Mouse (Mus musculus): Measurements from ENCODE around the gene Smdt1.
"Not testable (repeated sequence)": the region's sequence is repeated elsewhere in the genome, so short reads cannot be mapped to it uniquely, and the experiment has no call there.

Gene Smdt1

DNA sequence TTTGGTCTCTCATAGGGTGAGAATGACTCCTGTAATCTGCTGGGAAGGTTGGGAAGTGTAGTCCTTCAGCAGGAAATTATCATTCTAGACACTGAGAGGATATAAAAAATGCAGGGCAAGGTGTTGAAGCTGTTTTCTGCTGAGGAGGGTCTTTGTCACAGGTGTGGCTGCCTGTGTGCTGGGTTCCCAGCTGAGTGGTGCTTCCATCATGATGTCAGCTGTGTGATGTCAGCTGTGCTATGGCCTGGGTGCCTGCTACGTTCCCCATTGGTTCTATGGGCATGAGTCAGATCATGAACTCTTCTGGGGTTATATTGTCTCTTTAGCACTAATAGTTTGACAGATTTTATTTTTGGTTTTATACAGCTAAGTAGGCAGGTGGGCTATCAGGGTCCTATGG lies 30.1 kb downstream of the Smdt1 start:
- no peak for DNase-seq (ENCODE audit: low read depth, low spot score)

DNA sequence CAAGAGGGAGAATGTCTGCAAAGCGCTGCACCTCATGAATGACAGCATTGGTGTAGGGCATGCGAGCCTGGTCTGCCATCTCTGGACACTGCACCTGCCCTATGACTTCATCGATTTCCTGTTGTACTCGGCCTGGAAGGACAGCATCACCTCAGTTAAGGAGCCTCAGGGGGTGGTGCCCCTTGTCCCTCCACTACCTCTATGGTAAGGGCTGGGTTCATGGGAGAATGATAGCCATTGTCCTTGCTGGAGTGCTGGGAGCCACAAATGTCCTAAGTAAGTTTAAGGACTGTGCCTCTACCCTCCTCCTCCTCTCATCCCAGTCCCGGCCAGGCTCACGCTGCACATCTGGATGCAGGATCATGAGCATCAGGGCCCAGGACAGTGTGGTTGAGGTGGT lies 33.7 kb downstream of the Smdt1 start:
- DNase-seq (ENCODE audit: low read depth, low spot score): no peak

DNA sequence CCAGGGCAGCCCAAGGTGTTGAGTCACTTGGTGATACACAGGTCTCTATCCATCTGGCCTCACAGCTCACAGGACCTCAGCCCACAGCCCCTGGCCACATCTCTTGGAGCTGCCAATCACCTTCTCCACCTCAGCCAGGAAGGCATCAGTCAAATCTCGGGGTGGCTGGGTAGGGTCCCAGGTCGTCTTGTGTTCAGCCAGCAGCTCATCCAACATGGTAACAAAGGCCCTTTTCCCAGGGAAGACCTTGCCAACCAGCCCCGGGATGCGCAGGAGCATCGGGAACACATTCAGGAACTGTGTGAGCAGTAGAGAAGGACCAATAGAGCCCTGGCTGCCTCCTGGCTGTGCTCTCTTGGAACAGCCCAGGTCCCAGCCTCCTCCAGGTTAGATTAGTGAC lies 34.2 kb downstream of the Smdt1 start:
- no peak for DNase-seq (ENCODE audit: low read depth, low spot score)

DNA sequence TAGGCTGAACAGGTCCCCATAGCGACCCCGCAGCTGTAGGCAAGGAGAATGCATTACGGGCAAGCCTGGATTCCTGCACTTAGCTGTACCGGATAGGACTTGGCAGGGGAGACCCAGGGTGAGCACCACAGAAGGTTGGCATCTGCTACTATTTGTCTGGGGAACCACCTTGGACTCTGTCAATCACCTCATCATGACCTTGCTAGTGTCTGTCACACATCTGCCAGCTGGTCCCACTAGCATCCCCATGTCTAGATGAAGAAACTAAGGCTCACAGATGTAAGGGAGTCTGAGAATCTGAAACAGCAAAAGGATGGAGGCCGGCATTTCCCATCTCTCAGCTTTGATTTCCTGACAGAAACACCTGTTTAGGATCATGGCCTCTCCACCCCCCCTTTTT lies 35.7 kb downstream of the Smdt1 start:
- DNase-seq (ENCODE audit: low read depth, low spot score): no peak

DNA sequence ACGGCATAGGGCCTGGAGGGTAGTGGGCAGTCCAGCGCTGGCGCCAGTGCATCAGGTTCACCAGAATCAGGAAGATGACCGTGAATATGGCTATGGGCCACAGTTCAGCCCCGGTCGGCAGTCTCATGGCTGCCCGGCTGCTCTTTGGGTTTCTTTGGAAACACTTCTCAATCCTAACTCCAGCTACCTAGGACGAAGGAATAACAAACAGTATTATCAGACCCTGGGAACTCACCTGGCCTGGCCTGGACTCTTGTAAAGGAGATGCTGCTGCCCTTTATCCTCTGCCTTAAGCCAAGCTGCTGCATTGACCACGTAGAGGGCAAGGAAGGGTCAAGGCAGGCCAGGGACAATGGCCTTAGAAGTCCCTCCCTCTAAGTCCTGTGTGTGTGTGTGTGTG lies 37.1 kb downstream of the Smdt1 start:
- DNase-seq (ENCODE audit: low read depth, low spot score): no peak

DNA sequence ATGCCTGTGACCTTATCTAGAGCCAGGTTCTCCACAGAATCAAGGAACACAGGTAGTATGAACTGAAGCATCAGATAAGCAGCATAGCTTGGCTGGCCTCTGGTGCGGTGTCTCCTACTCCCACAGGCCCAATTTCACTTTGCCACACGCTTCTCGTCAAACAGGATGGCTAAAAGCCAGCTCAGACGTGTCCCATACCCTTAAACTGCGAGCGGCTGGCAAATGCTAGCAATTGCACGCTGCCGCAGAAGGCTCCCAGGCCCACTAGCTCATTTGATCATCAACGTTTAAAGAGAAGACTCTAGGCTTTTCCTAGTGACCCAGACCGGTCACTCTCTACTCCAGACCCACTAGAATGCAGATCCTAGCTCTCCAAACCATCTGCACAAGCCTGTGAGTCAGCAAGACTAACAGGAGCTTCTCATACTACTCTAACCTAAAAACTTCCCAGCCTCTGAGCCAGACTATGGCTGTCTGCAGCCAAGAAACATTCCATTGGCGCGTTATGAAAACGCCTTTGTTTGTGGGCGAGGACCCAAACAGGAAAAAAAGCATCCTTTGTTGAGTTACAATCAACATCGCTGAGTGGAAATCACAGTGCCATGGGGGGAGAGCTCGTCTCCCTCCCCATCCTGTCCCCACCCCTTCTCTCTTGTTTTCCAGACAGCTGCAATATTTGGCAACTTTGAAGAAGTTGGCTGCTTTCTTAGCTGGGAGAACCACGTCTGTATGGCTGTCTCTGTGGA lies 37.8 kb downstream of the Smdt1 start:
- DNase-seq (ENCODE audit: low read depth, low spot score): no peak

DNA sequence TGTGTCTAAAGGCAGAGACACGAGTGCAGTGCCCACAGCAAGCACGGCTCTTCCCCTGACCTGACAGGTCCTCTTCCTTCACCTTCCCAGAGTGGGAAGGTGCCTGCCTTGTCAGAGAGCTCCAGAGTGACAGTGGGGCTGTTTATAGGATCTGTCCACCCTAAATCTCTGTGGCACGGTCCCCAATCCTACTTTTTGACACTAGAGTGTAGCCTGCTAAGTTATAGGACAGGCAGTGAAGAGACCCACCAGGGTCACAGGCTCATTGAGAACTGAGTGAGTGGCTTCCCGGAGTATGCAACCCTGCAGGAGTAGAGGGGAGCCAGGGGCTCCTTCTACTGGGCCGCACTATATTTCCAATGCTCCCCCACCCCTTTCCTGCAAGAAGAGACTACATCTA lies 38.9 kb downstream of the Smdt1 start:
- no peak for DNase-seq (ENCODE audit: low read depth, low spot score)

DNA sequence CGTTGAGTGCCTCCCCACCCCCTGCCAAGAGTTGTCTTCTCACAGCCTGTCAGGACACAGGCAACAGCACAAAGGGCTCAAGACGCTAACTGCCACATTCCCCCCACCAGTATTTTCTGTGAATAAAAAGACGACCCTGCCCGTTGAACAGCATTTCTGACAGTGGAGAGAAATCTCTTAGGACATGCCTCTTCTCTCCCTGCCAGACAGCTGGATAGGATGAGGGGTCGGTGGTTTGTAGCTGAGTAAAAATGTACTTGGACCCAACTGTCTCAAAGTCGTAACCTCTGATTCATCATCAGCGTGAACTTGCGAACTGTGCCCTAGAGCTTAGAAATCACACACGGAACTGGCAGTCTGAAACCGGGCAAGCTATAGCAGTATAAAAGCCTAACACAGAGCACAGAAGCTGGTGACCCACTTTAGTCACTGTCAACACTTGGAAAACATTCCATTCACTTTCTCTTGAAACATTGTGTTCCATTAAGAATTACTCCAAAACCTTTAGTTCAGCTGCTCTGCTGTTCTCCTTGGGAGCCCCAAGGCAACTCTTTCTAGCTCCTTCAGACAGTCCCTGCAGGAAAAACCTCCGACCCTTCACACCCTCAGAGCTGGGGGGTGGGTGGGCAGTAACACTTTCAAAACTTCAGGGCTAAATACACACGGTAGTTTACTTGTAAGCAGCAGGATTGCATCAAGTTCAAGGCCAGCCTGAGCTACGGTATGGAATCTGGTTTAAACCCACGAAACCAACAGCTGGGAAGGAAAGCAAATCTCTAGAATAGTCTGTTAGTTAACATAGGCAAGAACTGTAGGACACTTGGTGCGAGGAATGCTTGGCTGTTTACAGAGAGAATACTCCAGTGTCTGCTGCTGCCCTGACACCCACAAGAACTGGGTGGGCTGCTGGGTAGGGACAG lies 39.8 kb downstream of the Smdt1 start:
- no peak for DNase-seq (ENCODE audit: low read depth, low spot score)

DNA sequence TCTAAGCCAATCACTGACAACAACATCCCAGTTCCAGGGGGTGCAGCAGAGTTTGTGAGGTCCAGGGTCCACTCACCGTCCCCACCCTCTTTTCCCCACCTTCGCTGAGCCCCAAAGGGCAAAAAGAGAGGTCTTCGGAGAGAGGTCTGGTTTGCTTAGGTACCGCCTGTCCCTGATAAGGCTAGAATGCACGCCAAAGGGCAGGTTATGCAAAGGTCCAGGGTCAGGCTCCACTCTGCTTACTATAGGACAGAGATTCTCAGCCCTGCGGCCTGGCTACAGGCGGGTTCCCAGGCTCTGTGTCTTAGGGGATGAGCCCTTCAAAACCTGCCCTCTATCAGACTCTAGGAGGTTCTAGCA lies 40.7 kb downstream of the Smdt1 start:
- DNase-seq (ENCODE audit: low read depth, low spot score): no peak

DNA sequence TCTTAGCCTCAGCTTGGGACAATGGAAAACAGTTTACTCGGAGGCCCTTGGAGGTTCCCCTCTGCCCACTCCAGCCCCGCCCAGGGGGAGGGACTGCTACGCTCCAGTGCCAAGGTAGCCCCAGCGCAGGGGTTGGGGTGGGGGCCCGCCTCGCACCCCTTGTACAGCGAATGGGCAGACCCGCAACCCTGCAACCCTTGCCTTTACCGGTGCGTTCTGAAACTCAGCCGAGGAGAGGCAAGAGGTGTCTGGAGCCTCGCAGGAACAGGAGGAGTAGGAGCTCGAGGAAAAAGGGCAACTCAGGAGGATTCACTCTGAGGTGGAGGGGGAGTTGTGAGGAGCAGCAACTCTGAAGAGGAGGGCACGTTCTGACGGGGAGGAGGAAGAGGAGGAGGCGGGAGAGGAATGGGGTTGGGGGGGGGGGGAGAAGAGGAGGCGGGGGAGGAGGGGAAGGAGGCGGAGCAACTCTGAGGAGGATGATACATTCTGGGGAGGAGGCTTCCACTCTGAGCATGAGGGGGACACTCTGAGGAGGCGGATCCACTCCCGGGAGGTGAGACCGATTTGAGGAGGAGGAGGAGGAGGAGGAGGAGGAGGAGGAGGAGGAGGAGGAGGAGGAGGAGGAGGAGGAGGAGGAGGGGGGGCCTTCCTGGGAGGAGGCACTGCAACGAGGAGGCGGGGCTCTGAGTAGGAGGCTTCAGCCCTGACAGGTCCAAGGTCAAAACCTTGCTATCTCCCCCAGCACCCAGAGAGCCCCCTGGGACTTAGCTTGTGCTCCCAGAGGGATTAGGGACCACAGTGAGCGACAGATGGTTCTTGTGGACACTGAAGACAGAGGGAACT lies 41.3 kb downstream of the Smdt1 start, which contains the start of gene Cyp2d22:
Gene Cyp2d22, minus strand, starts transcription at position 390 of the 843 bp plus-strand sequence.
- DNase-seq (ENCODE audit: low read depth, low spot score): peak; percentile 21

DNA sequence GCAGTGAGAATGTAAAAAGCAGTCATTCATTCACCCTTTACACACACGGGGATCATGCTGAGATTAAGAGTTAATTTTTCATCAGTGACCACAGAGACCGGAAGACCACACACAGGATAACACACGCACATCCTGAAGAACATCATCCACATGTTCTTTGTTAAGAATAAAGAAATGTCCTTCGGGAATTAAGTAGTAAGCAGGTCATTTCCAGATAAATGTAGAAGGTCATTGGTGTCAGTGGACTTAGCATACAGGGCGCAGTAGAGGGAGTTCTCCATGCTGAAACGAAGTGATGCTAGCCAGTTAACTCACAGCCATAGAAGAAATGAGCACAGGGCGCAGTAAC lies 41.9 kb downstream of the Smdt1 start:
- no peak for DNase-seq (ENCODE audit: low read depth, low spot score)

DNA sequence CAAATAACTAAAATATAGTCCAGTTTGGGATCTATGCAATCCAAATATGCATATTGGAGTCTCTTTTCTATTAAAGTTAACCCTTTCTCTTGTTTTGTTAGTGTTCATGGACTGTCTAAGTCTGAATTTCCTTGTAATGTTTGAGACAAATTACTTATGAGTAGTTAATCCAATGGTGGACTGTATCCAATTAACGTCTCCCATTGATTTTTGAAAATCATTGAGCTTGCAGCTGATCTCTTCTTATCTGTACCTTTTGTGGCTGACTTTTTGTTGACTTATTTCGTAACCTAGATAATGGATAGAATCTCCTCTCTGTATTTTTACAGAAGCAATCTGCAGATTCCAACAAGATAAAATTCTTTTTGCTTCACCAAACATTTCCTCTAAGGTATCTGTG lies 43.7 kb downstream of the Smdt1 start:
- DNase-seq (ENCODE audit: low read depth, low spot score): no peak

DNA sequence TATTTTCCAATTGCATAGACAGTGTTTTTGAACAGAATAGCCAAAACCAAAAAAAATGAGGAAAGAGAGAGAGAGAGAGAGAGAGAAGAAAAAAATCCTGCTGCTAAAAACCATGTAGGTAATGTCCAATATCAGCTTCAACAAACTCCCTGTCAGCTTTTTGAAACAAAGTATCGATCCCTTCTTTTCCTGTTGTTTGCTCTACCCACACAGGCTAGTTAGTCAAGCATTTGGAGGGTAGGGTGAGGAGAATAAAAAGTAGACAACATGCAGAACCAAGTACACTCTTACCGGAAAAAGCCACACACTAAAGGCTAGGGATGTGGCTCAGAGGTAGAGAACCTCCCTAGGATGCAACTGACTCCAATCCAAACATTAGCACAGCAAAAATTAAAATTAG lies 47.0 kb downstream of the Smdt1 start:
- DNase-seq (ENCODE audit: low read depth, low spot score): no peak

DNA sequence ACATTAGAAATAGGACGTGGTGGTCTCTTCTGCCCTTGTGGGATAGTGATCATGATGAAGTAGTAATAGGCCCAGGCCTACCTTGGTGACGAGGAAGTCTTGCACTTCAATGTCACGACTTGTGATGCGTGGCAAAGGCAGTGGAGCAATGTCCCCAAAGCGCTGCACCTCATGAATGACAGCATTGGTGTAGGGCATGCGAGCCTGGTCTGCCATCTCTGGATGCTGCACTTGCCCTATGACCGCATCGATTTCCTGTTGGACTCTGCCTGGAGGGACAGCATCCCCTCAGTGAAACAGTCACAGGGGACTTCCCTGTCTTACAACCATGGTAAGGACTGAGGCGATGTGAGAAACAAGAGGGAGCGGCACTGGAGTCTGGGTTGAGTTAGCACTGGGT lies 51.2 kb downstream of the Smdt1 start:
- not testable (repeated sequence) for DNase-seq (ENCODE audit: low read depth, low spot score)

DNA sequence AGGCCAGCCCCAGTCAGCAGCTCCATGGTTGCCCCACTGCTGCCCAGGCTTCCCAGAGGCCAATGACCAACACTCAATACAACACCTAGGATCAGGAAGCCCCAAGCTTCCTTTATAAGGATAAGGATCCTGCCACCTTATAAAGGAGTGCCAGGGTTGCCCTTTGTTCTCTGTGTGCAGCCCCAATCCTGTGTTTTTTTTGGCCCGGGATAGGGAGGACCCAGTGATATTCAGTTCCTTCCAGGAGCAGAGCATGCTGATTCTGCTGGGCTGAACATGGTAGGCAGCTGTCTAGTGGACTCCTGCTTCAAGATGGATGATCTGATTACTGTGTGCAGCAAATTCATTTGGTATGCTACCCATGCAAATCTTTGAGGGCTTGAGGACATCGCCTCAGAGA lies 55.2 kb downstream of the Smdt1 start, which contains the start of gene Cyp2d11:
Gene Cyp2d11, minus strand, starts transcription at position 101 of the 400 bp plus-strand sequence.
- not testable (repeated sequence) for DNase-seq (ENCODE audit: low read depth, low spot score)

DNA sequence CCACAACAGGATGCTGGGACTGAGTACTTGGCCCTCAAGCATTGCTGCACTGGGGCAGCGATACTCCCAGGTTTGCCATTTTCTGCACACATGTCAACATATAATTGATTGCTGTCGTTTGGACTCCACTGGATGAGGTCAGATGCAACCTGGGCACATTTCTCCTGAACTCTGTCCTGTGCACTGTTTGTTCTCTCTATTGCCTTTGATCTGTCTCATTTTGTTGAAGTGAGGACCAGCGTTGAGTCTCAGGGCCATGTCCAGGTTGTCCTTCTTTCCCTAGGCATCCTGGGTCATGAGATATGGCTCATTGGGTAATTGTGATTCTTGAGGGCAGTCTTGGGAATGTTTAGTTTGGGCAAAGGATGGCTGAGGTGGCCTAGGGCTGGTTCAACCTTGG lies 57.2 kb downstream of the Smdt1 start:
- DNase-seq (ENCODE audit: low read depth, low spot score): not testable (repeated sequence)

Data from ES-CJ7 (cell line).